Mouse (Mus musculus): ENCODE results near the gene Glcci1.
A peak's percentile ranks its signal among the peaks of the same experiment; 100 is the strongest.

Gene Glcci1

GRCm38 (mm10) chr6:8509551-8509950 is at the start of gene Glcci1:
Gene Glcci1, plus strand, starts transcription at chr6:8509600.
- peak; percentile 77 to 88 for DNase-seq (ENCODE audit: low spot score in 2 of 2)

GRCm38 (mm10) chr6:8462447-8462846 is 47.0 kb upstream of the Glcci1 start:
- DNase-seq (ENCODE audit: low spot score in 2 of 2) = no peak

GRCm38 (mm10) chr6:8465388-8465787 is 44.0 kb upstream of the Glcci1 start:
- DNase-seq (ENCODE audit: low spot score in 2 of 2) = no peak

GRCm38 (mm10) chr6:8465985-8466384 is 43.4 kb upstream of the Glcci1 start:
- no peak for DNase-seq (ENCODE audit: low spot score in 2 of 2)

- DNase-seq (ENCODE audit: low spot score in 2 of 2) = no peak
Measured at GRCm38 (mm10) chr6:8467667-8468337, 41.6 kb upstream of the Glcci1 start.

- no peak for DNase-seq (ENCODE audit: low spot score in 2 of 2)
Measured at GRCm38 (mm10) chr6:8469918-8470317, 39.5 kb upstream of the Glcci1 start.

GRCm38 (mm10) chr6:8472125-8472524 is 37.3 kb upstream of the Glcci1 start:
- DNase-seq (ENCODE audit: low spot score in 2 of 2) = no peak

- DNase-seq (ENCODE audit: low spot score in 2 of 2) = no peak
Measured at GRCm38 (mm10) chr6:8472915-8473314, 36.5 kb upstream of the Glcci1 start.

GRCm38 (mm10) chr6:8473498-8473897 is 35.9 kb upstream of the Glcci1 start:
- DNase-seq (ENCODE audit: low spot score in 2 of 2) = peak; percentile 37 to 56

- DNase-seq (ENCODE audit: low spot score in 2 of 2) = no peak
Measured at GRCm38 (mm10) chr6:8474316-8474715, 35.1 kb upstream of the Glcci1 start.

GRCm38 (mm10) chr6:8474820-8475219 is 34.6 kb upstream of the Glcci1 start:
- no peak for DNase-seq (ENCODE audit: low spot score in 2 of 2)

GRCm38 (mm10) chr6:8479176-8479575 is 30.2 kb upstream of the Glcci1 start:
- no peak for DNase-seq (ENCODE audit: low spot score in 2 of 2)

GRCm38 (mm10) chr6:8484437-8485275 is 24.7 kb upstream of the Glcci1 start:
- DNase-seq (ENCODE audit: low spot score in 2 of 2) = no peak

- no peak for DNase-seq (ENCODE audit: low spot score in 2 of 2)
Measured at GRCm38 (mm10) chr6:8485414-8486175, 23.8 kb upstream of the Glcci1 start.

GRCm38 (mm10) chr6:8486391-8487043 is 22.9 kb upstream of the Glcci1 start:
- no peak for DNase-seq (ENCODE audit: low spot score in 2 of 2)

- no peak for DNase-seq (ENCODE audit: low spot score in 2 of 2)
Measured at GRCm38 (mm10) chr6:8487044-8487853, 22.2 kb upstream of the Glcci1 start.

- peak in 1 of 2 experiments; percentile 13 for DNase-seq (ENCODE audit: low spot score in 2 of 2)
Measured at GRCm38 (mm10) chr6:8488249-8488648, 21.2 kb upstream of the Glcci1 start.

GRCm38 (mm10) chr6:8489266-8489665 is 20.1 kb upstream of the Glcci1 start:
- DNase-seq (ENCODE audit: low spot score in 2 of 2) = peak in 1 of 2 experiments; percentile 4

GRCm38 (mm10) chr6:8489938-8490585 is 19.3 kb upstream of the Glcci1 start:
- DNase-seq (ENCODE audit: low spot score in 2 of 2) = peak in 1 of 2 experiments; percentile 4

GRCm38 (mm10) chr6:8492248-8492647 is 17.2 kb upstream of the Glcci1 start:
- no peak for DNase-seq (ENCODE audit: low spot score in 2 of 2)

Measured in right cerebral cortex, postnatal 10 days (tissue).